Mouse (Mus musculus) CD4-positive, CD25-positive, alpha-beta regulatory T cell, adult 2 months (primary cell): ENCODE measurements at regions not wholly inside any gene's neighbourhood (a gene's known extent, or its start where the extent isn't known, plus 50 kb on each side); places are given as distances from the start of the nearest gene placed in this dataset.
A peak's percentile ranks its signal among the peaks of the same experiment; 100 is the strongest.

Experiments used
- DNase-seq: peaks from one replicate; pipeline ENCODE4 v3.0.0-alpha.2; 2012; ENCODE audit warnings: low read depth, low spot score

DNA sequence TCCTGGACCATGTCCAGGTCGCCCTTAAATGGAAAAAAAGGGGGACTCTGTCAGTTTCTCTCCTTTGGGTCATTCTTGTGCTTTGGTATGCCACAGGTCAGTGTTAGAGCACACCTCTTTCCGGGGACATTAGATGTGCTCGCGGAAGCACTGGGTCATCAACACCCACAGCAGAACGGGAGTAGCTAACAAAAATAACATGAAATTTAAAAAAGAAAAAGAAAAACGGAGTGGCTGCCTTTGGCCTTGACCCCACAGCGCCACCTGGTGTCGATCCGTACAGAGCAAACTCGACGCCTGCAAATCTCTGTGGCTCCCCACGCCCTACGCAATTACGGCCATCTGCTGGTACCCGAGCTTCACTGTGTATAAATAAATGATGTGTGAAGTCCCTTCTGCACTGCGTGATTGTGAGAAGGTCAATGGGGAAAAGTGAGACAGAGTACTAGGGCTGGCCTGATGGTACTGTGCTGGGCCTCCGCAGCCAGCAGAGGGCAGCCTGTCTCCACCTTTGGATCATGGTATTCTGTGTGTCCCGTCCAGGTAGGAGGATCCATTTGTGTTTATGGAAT is 99.0 kb upstream of the Slc7a12 start:
- peak; percentile 40 for DNase-seq

DNA sequence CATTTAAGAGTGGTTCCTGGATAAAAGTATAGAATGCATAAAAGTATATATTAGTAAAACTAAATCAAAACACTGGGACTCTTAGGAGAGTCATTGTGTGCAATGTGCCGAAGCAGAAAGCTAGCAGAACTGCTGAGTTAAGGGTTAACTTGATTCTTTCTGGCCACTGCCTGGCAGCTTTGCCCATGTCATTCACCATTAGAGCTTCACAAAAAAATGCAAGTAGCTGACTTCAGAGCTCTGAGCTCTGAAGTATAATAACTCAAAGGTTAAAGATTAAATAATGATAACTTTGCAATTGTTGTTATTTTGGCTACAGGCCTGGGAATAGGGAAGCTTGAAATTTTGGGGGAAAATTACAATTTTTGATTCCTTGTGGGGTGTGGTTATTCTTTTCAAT is 89.8 kb upstream of the Slc7a12 start:
- DNase-seq, result no peak

DNA sequence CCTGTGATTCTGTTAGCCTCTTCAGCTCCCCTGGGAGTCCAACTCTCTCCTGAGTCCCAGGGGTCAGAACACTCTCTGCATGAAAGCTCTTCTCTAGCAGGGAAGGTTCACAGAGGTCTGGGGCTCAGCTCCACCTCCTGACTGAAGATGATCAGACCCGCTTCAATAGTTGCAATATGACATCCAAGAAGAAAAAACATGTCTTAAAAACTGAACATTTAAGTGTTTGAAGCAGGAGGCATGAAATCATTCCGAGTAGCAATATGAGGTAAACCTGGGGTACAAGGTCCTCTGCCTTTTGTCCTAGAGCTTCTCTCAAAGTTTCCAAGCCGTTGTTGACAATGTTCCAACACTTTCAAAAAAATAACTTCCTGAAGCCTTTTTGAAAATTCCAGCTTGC is 81.8 kb upstream of the Slc7a12 start:
- DNase-seq, result no peak

DNA sequence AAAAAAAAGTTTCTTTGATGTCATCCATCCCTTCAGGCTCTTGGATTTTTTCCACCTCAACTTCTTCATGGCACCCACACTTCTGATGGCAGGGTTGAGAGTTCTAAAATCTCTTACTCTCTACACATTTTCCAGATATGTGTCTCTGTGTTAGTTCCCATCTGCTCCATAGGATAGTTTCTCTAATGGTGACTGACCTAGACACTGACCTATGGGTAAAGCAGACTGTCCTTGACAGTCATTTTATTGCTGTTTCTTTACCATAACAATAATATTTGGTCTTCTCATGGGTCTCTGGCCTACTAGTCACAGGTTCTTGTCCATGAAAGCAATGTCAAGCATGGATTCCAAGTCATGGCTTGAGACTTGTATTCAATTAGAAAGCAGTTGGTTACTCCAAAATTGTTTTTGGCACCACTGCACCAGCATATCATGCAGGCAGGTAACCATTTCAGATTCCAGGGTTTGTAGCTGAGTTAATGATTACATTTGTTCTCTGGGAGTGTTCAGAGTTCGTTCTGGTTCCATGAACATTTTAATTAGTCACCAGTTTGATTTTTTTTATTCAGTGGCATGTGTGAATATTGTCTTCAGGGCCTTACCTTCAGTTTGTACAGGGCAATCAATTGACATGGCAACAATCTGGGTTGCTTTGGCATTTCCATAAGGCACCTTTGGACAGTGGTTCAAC is 71.9 kb upstream of the Slc7a12 start:
- no peak for DNase-seq
